Mouse (Mus musculus): ENCODE results near the gene Camk1d.

- no peak for TF ChIP-seq CTCF (IDR thresholded peaks at IDR 0.05; ENCODE audit: insufficient read depth, low read depth, low read length)
- no peak for TF ChIP-seq POLR2A (IDR thresholded peaks at IDR 0.05; ENCODE audit: insufficient read depth, low read depth, low read length)
These were observed 65.1 kb downstream of the Camk1d start for GRCm38 (mm10) chr2:5649226-5649625.
